Comparison of ENCODE assay signal across 9 mouse cellular contexts in genomic region chr3:35225051-35225701, GRCm38 (mm10).
DNase-seq lines count a peak whose midpoint lies in the region; ATAC-seq lines count a peak whose summit lies in the region.
"Had no signal": no experiment of that assay in that cellular context is flagged by ENCODE, and none has a peak within 500 bp of the region (broad histone marks: within the 10 kb centered on the region; RNA-seq: fewer than 3 reads in every experiment).

No protein-coding gene starts in this region.

- H3K4me2 ChIP-seq in heart, embryonic 16.5 days (ENCODE audit: low read depth, low read length): peak overlapping the region; percentile 40; the same call in 1 of the 2 replicates
- H3K4me2 ChIP-seq in neural tube, embryonic 11.5 days (ENCODE audit: low read depth): peak overlapping the region; percentile 33
- H3K4me2 ChIP-seq: liver, embryonic 15.5 days had no signal

- H3K4me1 ChIP-seq in heart, embryonic 16.5 days (ENCODE audit: control insufficient read depth, insufficient read depth, low read length): no peaks in the 10 kb centered on the region
- peaks cover 10% of the 10 kb centered on the region for H3K4me1 ChIP-seq in neural tube, embryonic 11.5 days (ENCODE audit: control insufficient read depth, insufficient read depth, low read length)
- H3K4me1 ChIP-seq: liver, embryonic 15.5 days had no signal

- WGBS in heart, embryonic 16.5 days: 21% methylated on average over 12 of the region's 12 CpGs
- WGBS in neural tube, embryonic 11.5 days: 8% methylated on average over 12 of the region's 12 CpGs

- peak; percentile 60; the same call in 1 of the 2 replicates for ATAC-seq in heart, embryonic 16.5 days (replicated peaks; ENCODE audit: extremely low read depth, insufficient read depth, low FRiP score)
- peak; percentile 89 for ATAC-seq in neural tube, embryonic 11.5 days (ENCODE audit: insufficient read depth, low FRiP score, low TSS enrichment)

- no peaks in the 10 kb centered on the region for H3K27me3 ChIP-seq in heart, embryonic 16.5 days (ENCODE audit: control insufficient read depth, insufficient read depth, low read length)
- no peaks in the 10 kb centered on the region for H3K27me3 ChIP-seq in neural tube, embryonic 11.5 days (ENCODE audit: control insufficient read depth, insufficient read depth, low read length)
- H3K27me3 ChIP-seq: liver, embryonic 15.5 days had no signal

- H3K36me3 ChIP-seq in heart, embryonic 16.5 days (ENCODE audit: control insufficient read depth, insufficient read depth): no peaks in the 10 kb centered on the region
- no peaks in the 10 kb centered on the region for H3K36me3 ChIP-seq in neural tube, embryonic 11.5 days (ENCODE audit: control insufficient read depth, insufficient read depth, low read length)
- H3K36me3 ChIP-seq: liver, embryonic 15.5 days had no signal

- no peak overlapping the region for H3K27ac ChIP-seq in heart, embryonic 16.5 days (ENCODE audit: low read length)
- H3K27ac ChIP-seq in neural tube, embryonic 11.5 days (ENCODE audit: low read depth, low read length): no peak overlapping the region
- H3K27ac ChIP-seq: liver, embryonic 15.5 days had no signal

- H3K9ac ChIP-seq in heart, embryonic 16.5 days (ENCODE audit: low read length): no peak overlapping the region
- no peak overlapping the region for H3K9ac ChIP-seq in neural tube, embryonic 11.5 days (ENCODE audit: low read length)
- H3K9ac ChIP-seq: liver, embryonic 15.5 days had no signal

- H3K4me3 ChIP-seq in heart, embryonic 16.5 days (ENCODE audit: low read length): no peak overlapping the region
- no peak overlapping the region for H3K4me3 ChIP-seq in neural tube, embryonic 11.5 days (ENCODE audit: low read depth, low read length)
- H3K4me3 ChIP-seq: liver, embryonic 15.5 days had no signal

- no peaks in the 10 kb centered on the region for H3K9me3 ChIP-seq in heart, embryonic 16.5 days (replicated peaks; ENCODE audit: control insufficient read depth, low read length)
- no peaks in the 10 kb centered on the region for H3K9me3 ChIP-seq in neural tube, embryonic 11.5 days (ENCODE audit: control insufficient read depth, low read length)
- H3K9me3 ChIP-seq: liver, embryonic 15.5 days had no signal

- DNase-seq in lung, postnatal 36 days: peak; percentile 2
- DNase-seq in lung, postnatal 10 days: no peak
- peak; percentile 42 for DNase-seq in embryo, embryonic 11.5 days (ENCODE audit: low read depth, low spot score)
- DNase-seq in layer of hippocampus, adult 9-11 months: peak; percentile 61
- DNase-seq in neural tube, embryonic 11.5 days (ENCODE audit: low spot score): peak; percentile 73
- no peak for DNase-seq in adrenal gland, postnatal 36 days
- no peak for DNase-seq in ovary, postnatal 36 days (ENCODE audit: low spot score)

Comparison
In these comparisons a context has a peak if more than half of its experiments do, and no peak if none do; other contexts are left out.
1. DNase-seq: peak in lung, postnatal 36 days (single experiment), embryo, embryonic 11.5 days (single experiment), layer of hippocampus, adult 9-11 months (single experiment) and neural tube, embryonic 11.5 days (single experiment); none in lung, postnatal 10 days (single experiment), adrenal gland, postnatal 36 days (0 of 2) and ovary, postnatal 36 days (single experiment).